Mouse (Mus musculus) ES-E14 (cell line): ENCODE measurements around the gene Ttpal. TPM values are rescaled to one million over a fixed set of nuclear protein-coding genes. Genes with fewer than 3 reads are reported as not detected.

ENCODE experiments used
- DNase-seq: peaks from one replicate; pipeline ENCODE4 v3.0.0-alpha.2; 2013; ENCODE audit warnings: low read depth, low spot score
- H3K27ac ChIP-seq: 2 replicates; pipeline ENCODE4 v1.5.1; 2012; ENCODE audit warnings: low read depth, mild to moderate bottlenecking, low read length, moderate library complexity, mixed read lengths; ENCODE audit not compliant: poor library complexity, insufficient read depth, severe bottlenecking
- H3K36me3 ChIP-seq: 2 replicates; pipeline ENCODE4 v1.6.1; 2012; ENCODE audit warnings: mild to moderate bottlenecking, low read length, moderate library complexity, mixed read lengths; ENCODE audit not compliant: control insufficient read depth, poor library complexity, insufficient read depth, severe bottlenecking
- H3K4me1 ChIP-seq, 2 experiments: fragments of 150-350 bp in 1 of 2; sonication (generic) in 1 of 2; 2 replicates each; pipeline ENCODE4 v1.6.1; 2012; ENCODE audit warnings: low read length in 2 of 2, mild to moderate bottlenecking in 1 of 2, mixed read lengths in 1 of 2; ENCODE audit not compliant: control insufficient read depth in 2 of 2, insufficient read depth in 2 of 2, poor library complexity in 1 of 2
- H3K4me3 ChIP-seq, 2 experiments: fragments of 150-350 bp in 1 of 2; sonication (generic) in 1 of 2; 2 replicates each; pipeline ENCODE4 v1.5.1; 2012; ENCODE audit warnings: low read length in 2 of 2, low read depth in 1 of 2, mild to moderate bottlenecking in 1 of 2, mixed read lengths in 1 of 2; ENCODE audit not compliant: insufficient read depth in 1 of 2, poor library complexity in 1 of 2, severe bottlenecking in 1 of 2
- H3K9ac ChIP-seq: 2 replicates; pipeline ENCODE4 v1.6.1; 2012; ENCODE audit warnings: low read depth, mild to moderate bottlenecking, low read length, mixed read lengths; ENCODE audit not compliant: poor library complexity, insufficient read depth, severe bottlenecking
- H3K9me3 ChIP-seq: fragments of 150-350 bp; sonication (generic); 2 replicates; pipeline ENCODE4 v1.6.1; 2012; ENCODE audit warnings: low read depth, mild to moderate bottlenecking, low read length; ENCODE audit not compliant: control insufficient read depth, insufficient read depth
- CHD2 ChIP-seq: IDR thresholded peaks from 2 replicates; pipeline ENCODE4 v1.6.1; 2014; ENCODE audit warnings: mild to moderate bottlenecking, low read depth, low read length, inconsistent platforms
- HCFC1 ChIP-seq: IDR thresholded peaks from 2 replicates; pipeline ENCODE4 v1.6.1; 2012; ENCODE audit warnings: low read length, inconsistent platforms, borderline replicate concordance; ENCODE audit not compliant: insufficient read depth
- MAFK ChIP-seq: IDR thresholded peaks from 2 replicates; pipeline ENCODE4 v1.6.1; 2014; ENCODE audit warnings: mild to moderate bottlenecking, low read depth, low read length, inconsistent platforms; ENCODE audit not compliant: insufficient read depth
- ZC3H11A ChIP-seq: IDR thresholded peaks from 2 replicates; pipeline ENCODE4 v1.6.1; 2012; ENCODE audit warnings: low read depth, mild to moderate bottlenecking, inconsistent platforms, low read length, borderline replicate concordance
- ZNF384 ChIP-seq: IDR thresholded peaks from 2 replicates; pipeline ENCODE4 v1.6.1; 2012; ENCODE audit warnings: low read depth, low read length, inconsistent platforms
- in situ Hi-C, 2 experiments: fragments of 600-800 bp; cut with MboI; formaldehyde crosslinking; loops; one replicate each; pipeline ENCODE4 v1.15.1; 2025; ENCODE audit warnings: low sequenced_read_pairs in 2 of 2, inconsistent platforms in 1 of 2; ENCODE audit not compliant: unreplicated experiment in 2 of 2
- total RNA-seq: library from RNA; depleted of rRNA; stranded (reverse); fragments of 300-350 nt; gene quantifications from 2 replicates; pipeline ENCODE4 v1.2.3, GENCODE M21; 2012

The Ttpal gene
- total RNA-seq, 1 experiment = 7.8 TPM

- no peak overlapping the region for H3K4me3 ChIP-seq
- DNase-seq = no peak
- in situ Hi-C loops = no loop called here
- H3K4me1 ChIP-seq = peaks cover 2 to 10% of the 10 kb centered on the region in 2 experiments; a peak in 1 of 4 replicates
- H3K36me3 ChIP-seq = peaks cover 7% of the 10 kb centered on the region; the same call in 1 of the 2 replicates
- H3K9me3 ChIP-seq = no peaks in the 10 kb centered on the region
- TF ChIP-seq ZC3H11A (no peak), ZNF384 (no peak), CHD2 (no peak), MAFK (no peak), HCFC1 (no peak)
- H3K27ac ChIP-seq = no peak overlapping the region
- no peak overlapping the region for H3K9ac ChIP-seq
Observed at GRCm38 (mm10) chr2:163615401-163615800, 13.3 kb downstream of the Ttpal start.

GRCm38 (mm10) chr2:163615906-163616651 lies 14.0 kb downstream of the Ttpal start:
- Histone ChIP-seq H3K9me3 (no peaks in the 10 kb centered on the region), H3K9ac (no peak overlapping the region), H3K4me3 (no peak overlapping the region), H3K27ac (no peak overlapping the region), H3K36me3 (peaks cover 8% of the 10 kb centered on the region; the same call in 1 of the 2 replicates), H3K4me1 (peaks cover 2 to 5% of the 10 kb centered on the region in 2 experiments; a peak in 1 of 4 replicates)
- no peak for TF ChIP-seq ZC3H11A
- no peak for TF ChIP-seq HCFC1
- TF ChIP-seq MAFK = no peak
- TF ChIP-seq CHD2 = no peak
- no peak for TF ChIP-seq ZNF384
- DNase-seq = no peak
- in situ Hi-C loops = no loop called here

- peaks cover 7% of the 10 kb centered on the region; the same call in 1 of the 2 replicates for H3K36me3 ChIP-seq
Observed at GRCm38 (mm10) chr2:163616652-163617227, 14.6 kb downstream of the Ttpal start.

GRCm38 (mm10) chr2:163617232-163617863 lies 15.2 kb downstream of the Ttpal start:
- Histone ChIP-seq H3K4me3 (no peak overlapping the region), H3K27ac (no peak overlapping the region), H3K9me3 (no peaks in the 10 kb centered on the region), H3K36me3 (peaks cover 6% of the 10 kb centered on the region), H3K4me1 (no peaks in the 10 kb centered on the region), H3K9ac (no peak overlapping the region)
- TF ChIP-seq MAFK (no peak), HCFC1 (no peak), ZC3H11A (no peak), CHD2 (no peak), ZNF384 (no peak)
- in situ Hi-C loops = no loop called here
- DNase-seq = no peak

More at GRCm38 (mm10) chr2:163616652-163617227, 14.6 kb downstream of the Ttpal start:
- Histone ChIP-seq H3K4me1 (no peaks in the 10 kb centered on the region; a peak in 1 of 4 replicates), H3K9ac (no peak overlapping the region), H3K27ac (no peak overlapping the region), H3K9me3 (no peaks in the 10 kb centered on the region), H3K4me3 (no peak overlapping the region)
- in situ Hi-C loops = no loop called here
- TF ChIP-seq MAFK = no peak
- TF ChIP-seq CHD2 = no peak
- no peak for TF ChIP-seq HCFC1
- no peak for TF ChIP-seq ZNF384
- TF ChIP-seq ZC3H11A = no peak
- no peak for DNase-seq
